Mouse (Mus musculus) central nervous system, embryonic 11.5 days (tissue): ENCODE results near the gene Bpifb2. TPM values are rescaled to one million over a fixed set of nuclear protein-coding genes. Genes with fewer than 3 reads are reported as not detected.

Experiments used
- polyA plus RNA-seq: library from polyadenylated mRNA; depleted of rRNA; stranded (reverse); fragments of >200 nt; gene quantifications from 2 replicates; pipeline ENCODE4 v1.2.3, GENCODE M21; 2012; rRNA removed

Gene Bpifb2
- polyA plus RNA-seq: 0.05 TPM in 1 of 2 replicates, not detected in the other

DNA sequence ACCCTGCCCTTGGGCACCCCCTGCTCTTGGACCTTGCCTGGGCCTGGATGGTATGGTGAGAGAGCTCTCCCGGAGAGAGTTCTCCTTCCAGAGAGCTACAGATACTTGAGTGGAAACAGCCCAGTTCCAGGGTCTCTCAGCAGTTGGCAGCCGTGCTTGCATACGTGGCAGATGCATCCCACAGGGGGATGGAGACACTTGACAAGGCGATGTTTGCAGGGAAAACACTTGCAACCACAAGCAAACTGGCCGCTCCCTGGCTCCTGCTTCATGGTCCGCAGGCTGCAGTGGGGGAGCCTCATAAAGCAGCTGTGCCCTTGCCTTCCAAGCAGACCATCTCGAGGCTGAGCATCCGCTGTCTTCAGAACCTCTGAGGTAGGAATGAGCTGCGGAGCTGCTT lies at the start of gene Bpifb2:
Bpifb2 (plus strand) TSS at position 301 of the 400 bp plus-strand sequence.

DNA sequence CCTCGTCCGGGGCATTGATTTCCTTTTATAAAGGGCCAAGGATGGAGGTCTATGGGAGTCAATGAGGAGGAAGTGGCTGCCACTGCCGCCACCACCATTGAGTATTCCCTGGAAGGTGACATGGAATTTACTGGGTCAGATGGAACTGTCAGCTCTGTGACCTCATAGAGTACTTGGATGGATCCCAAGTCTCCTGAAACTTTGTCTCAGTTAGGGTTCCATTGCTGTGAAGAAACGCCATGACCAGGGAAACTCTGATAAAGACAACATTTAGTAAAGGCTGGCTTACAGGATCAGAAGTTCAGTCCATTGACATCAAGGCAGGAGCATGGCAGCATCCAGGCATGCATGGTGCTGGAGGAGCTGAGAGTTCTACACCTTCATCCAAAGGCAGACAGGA lies 3.9 kb upstream of the Bpifb2 start, which contains the start of gene Sun5:
Sun5 (minus strand) TSS at position 101 of the 400 bp plus-strand sequence.

DNA sequence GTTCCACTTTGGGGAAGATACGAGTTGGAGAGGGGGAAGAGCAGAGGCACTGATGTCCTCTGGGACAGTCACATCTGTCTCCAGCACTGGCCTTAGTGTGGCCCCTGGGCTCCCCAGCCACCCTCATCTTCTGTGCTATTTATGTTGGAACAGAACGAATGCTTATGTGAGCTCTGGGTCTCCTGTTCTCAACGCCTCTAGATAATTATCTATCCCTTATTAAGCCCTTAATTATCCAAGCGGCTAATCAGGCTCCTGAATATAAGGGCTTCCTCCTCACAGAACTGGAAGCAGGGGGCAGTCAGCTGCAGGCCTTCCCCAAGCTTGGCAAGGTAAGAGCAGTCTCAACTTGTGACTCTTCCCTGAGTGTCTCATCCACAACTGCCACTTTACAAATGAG lies 25.2 kb downstream of the Bpifb2 start, which contains the start of gene Bpifb6:
Bpifb6 (plus strand) TSS at position 301 of the 400 bp plus-strand sequence.

DNA sequence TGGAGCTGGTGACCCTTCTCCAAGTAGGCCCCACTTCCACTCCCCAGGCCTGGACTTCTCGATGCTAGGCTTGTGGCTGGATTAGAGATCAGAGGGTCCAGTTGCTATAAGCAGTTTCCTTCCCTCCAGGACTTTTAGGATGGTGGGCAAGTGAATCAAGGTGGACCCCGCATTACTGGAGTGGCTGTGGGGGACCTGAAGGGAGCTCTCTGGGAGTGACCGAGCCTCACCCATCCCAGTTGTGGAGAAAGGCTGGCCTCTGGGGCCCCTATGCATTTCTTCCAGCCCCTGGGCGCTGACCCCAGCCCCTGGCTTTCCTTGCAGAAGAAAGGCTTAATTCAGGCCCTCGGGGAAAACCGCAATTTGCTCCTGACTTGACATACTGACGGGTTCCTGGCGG lies 43.1 kb downstream of the Bpifb2 start, which contains the start of gene Bpifb3:
Bpifb3 (plus strand) TSS at position 301 of the 400 bp plus-strand sequence.

GRCm38 (mm10) chr2:153937843-153938242 lies 63.0 kb downstream of the Bpifb2 start, which contains the start of gene Bpifb4:
Bpifb4 (plus strand) TSS chr2:153938212.

Other genes with a start within 250 kb of the Bpifb2 start
- gene Commd7, start 242.3 kb upstream of the Bpifb2 start, polyA plus RNA-seq: 34.1 and 42.9 TPM in 2 replicates
- 10.0 and 10.2 TPM in 2 replicates for gene Dnmt3b, start 225.6 kb upstream of the Bpifb2 start, polyA plus RNA-seq
- gene Dnmt3c, start 178.4 kb upstream of the Bpifb2 start, polyA plus RNA-seq: 0.11 and 0.20 TPM in 2 replicates
- gene Mapre1, start 133.8 kb upstream of the Bpifb2 start, polyA plus RNA-seq: 61.4 and 80.7 TPM in 2 replicates
- gene Efcab8, start 95.1 kb upstream of the Bpifb2 start, polyA plus RNA-seq: 0.08 and 0.19 TPM in 2 replicates
- not detected in 2 replicates for gene Sun5, start 4.0 kb upstream of the Bpifb2 start, polyA plus RNA-seq
- gene Bpifb6, start 25.3 kb downstream of the Bpifb2 start, polyA plus RNA-seq: 0.04 TPM in 1 of 2 replicates, not detected in the other
- gene Bpifb3, start 43.2 kb downstream of the Bpifb2 start, polyA plus RNA-seq: not detected in 2 replicates
- not detected in 2 replicates for gene Bpifb4, start 63.2 kb downstream of the Bpifb2 start, polyA plus RNA-seq
- not detected in 2 replicates for gene Bpifa6, start 99.9 kb downstream of the Bpifb2 start, polyA plus RNA-seq
- not detected in 2 replicates for gene Bpifa2, start 133.2 kb downstream of the Bpifb2 start, polyA plus RNA-seq